23 mouse cellular contexts compared by ENCODE assay signal in genomic region chr10:93111412-93111811, GRCm38 (mm10). TPM values are rescaled to one million over a fixed set of nuclear protein-coding genes. Genes with fewer than 3 reads are reported as not detected.
A peak's percentile ranks its signal among the peaks of the same experiment; 100 is the strongest.
DNase-seq lines count a peak whose midpoint lies in the region; ATAC-seq and TF ChIP-seq lines count a peak whose summit lies in the region.
"Had no signal": no experiment of that assay in that cellular context is flagged by ENCODE, and none has a peak within 500 bp of the region (broad histone marks: within the 10 kb centered on the region; RNA-seq: fewer than 3 reads in every experiment).

No protein-coding gene starts in this region.

- H3K27me3 ChIP-seq in kidney, embryonic 16.5 days (ENCODE audit: insufficient read depth, low read length) = no peaks in the 10 kb centered on the region
- no peaks in the 10 kb centered on the region for H3K27me3 ChIP-seq in kidney, embryonic 15.5 days
- no peaks in the 10 kb centered on the region for H3K27me3 ChIP-seq in C2C12 (ENCODE audit: control insufficient read depth, insufficient read depth, insufficient read length)
- H3K27me3 ChIP-seq: CH12.LX; embryonic facial prominence, embryonic 13.5 days; forebrain, embryonic 15.5 days; heart, embryonic 12.5 days; hindbrain, embryonic 12.5 days; limb, embryonic 15.5 days; midbrain, embryonic 15.5 days had no signal

- no peak overlapping the region for H3ac ChIP-seq in C2C12 (ENCODE audit: control insufficient read depth, insufficient read length, low read depth)

- 57% methylated on average over 8 of the region's 8 CpGs for WGBS in kidney, embryonic 16.5 days
- WGBS in kidney, embryonic 15.5 days = 51% methylated on average over 8 of the region's 8 CpGs

- H3K9me3 ChIP-seq in kidney, embryonic 16.5 days (ENCODE audit: low read length) = no peaks in the 10 kb centered on the region
- no peaks in the 10 kb centered on the region for H3K9me3 ChIP-seq in kidney, embryonic 15.5 days (replicated peaks)
- H3K9me3 ChIP-seq: embryonic facial prominence, embryonic 13.5 days; forebrain, embryonic 15.5 days; heart, embryonic 12.5 days; hindbrain, embryonic 12.5 days; limb, embryonic 15.5 days; midbrain, embryonic 15.5 days had no signal

- TF ChIP-seq CTCF in C2C12 (IDR thresholded peaks at IDR 0.05; ENCODE audit: control insufficient read depth, insufficient read depth, insufficient read length) = no peak

- H3K36me3 ChIP-seq in kidney, embryonic 16.5 days (ENCODE audit: insufficient read depth, low read length) = no peaks in the 10 kb centered on the region
- no peaks in the 10 kb centered on the region for H3K36me3 ChIP-seq in kidney, embryonic 15.5 days
- no peaks in the 10 kb centered on the region for H3K36me3 ChIP-seq in C2C12 (ENCODE audit: control insufficient read depth, insufficient read depth)
- H3K36me3 ChIP-seq: embryonic facial prominence, embryonic 13.5 days; forebrain, embryonic 15.5 days; heart, embryonic 12.5 days; hindbrain, embryonic 12.5 days; limb, embryonic 15.5 days; midbrain, embryonic 15.5 days had no signal

- no peaks in the 10 kb centered on the region for H3K79me3 ChIP-seq in C2C12 (ENCODE audit: low read depth)

- no peak overlapping the region for H3K9ac ChIP-seq in kidney, embryonic 16.5 days (replicated peaks; ENCODE audit: low read length)
- no peak overlapping the region for H3K9ac ChIP-seq in kidney, embryonic 15.5 days
- H3K9ac ChIP-seq: embryonic facial prominence, embryonic 13.5 days; forebrain, embryonic 15.5 days; heart, embryonic 12.5 days; hindbrain, embryonic 12.5 days; limb, embryonic 15.5 days; liver, postnatal 0 days; midbrain, embryonic 15.5 days had no signal

- no peak overlapping the region for H3K27ac ChIP-seq in kidney, embryonic 16.5 days (ENCODE audit: low read length)
- H3K27ac ChIP-seq in kidney, embryonic 15.5 days = no peak overlapping the region
- H3K27ac ChIP-seq: embryonic facial prominence, embryonic 13.5 days; forebrain, embryonic 15.5 days; hindbrain, embryonic 12.5 days; limb, embryonic 15.5 days; midbrain, embryonic 15.5 days had no signal

- no peak overlapping the region for H3K4me2 ChIP-seq in kidney, embryonic 16.5 days (replicated peaks; ENCODE audit: low read depth, low read length)
- H3K4me2 ChIP-seq in kidney, embryonic 15.5 days = no peak overlapping the region
- H3K4me2 ChIP-seq: embryonic facial prominence, embryonic 13.5 days; forebrain, embryonic 15.5 days; heart, embryonic 12.5 days; hindbrain, embryonic 12.5 days; limb, embryonic 15.5 days; midbrain, embryonic 15.5 days had no signal

- ATAC-seq in kidney, embryonic 16.5 days (ENCODE audit: low FRiP score, low TSS enrichment) = 0 out of 2 replicates have a peak, but pooled peaks have one; percentile 19
- no peak for ATAC-seq in kidney, embryonic 15.5 days (replicated peaks; ENCODE audit: low FRiP score)
- ATAC-seq in granulocyte monocyte progenitor cell, adult 5-6 weeks (replicated peaks; ENCODE audit: poor library complexity, severe bottlenecking) = peak; percentile 93
- ATAC-seq: forebrain, embryonic 15.5 days; liver, postnatal 0 days; midbrain, embryonic 15.5 days had no signal

- no peaks in the 10 kb centered on the region for H3K79me2 ChIP-seq in C2C12 (ENCODE audit: control insufficient read depth, insufficient read depth)

- no peaks in the 10 kb centered on the region for H3K4me1 ChIP-seq in kidney, embryonic 16.5 days (ENCODE audit: insufficient read depth, low read length)
- no peaks in the 10 kb centered on the region for H3K4me1 ChIP-seq in kidney, embryonic 15.5 days
- H3K4me1 ChIP-seq: embryonic facial prominence, embryonic 13.5 days; forebrain, embryonic 15.5 days; heart, embryonic 12.5 days; hindbrain, embryonic 12.5 days; limb, embryonic 15.5 days; midbrain, embryonic 15.5 days had no signal

- peak; percentile 21 for DNase-seq in adrenal gland, postnatal 25 days
- no peak for DNase-seq in urinary bladder, postnatal 36 days (ENCODE audit: low spot score in 2 of 2)
- no peak for DNase-seq in ovary, adult 18-20 months (ENCODE audit: low spot score)
- DNase-seq in left cerebral cortex, adult 9 months (ENCODE audit: low spot score in 2 of 2) = no peak
- DNase-seq: cerebellum, adult 9-11 months; gastrocnemius, postnatal 25 days; heart, postnatal 14 days; kidney, adult 18-20 months; kidney, postnatal 14 days; liver, postnatal 0 days; retina, postnatal 1 day; thymus, postnatal 36 days had no signal

- H3K4me3 ChIP-seq in kidney, embryonic 16.5 days (ENCODE audit: low read length) = no peak overlapping the region
- H3K4me3 ChIP-seq in kidney, embryonic 15.5 days (replicated peaks) = no peak overlapping the region
- H3K4me3 ChIP-seq in C2C12 (ENCODE audit: insufficient read depth, poor library complexity, severe bottlenecking) = no peak overlapping the region
- H3K4me3 ChIP-seq: embryonic facial prominence, embryonic 13.5 days; forebrain, embryonic 15.5 days; heart, embryonic 12.5 days; hindbrain, embryonic 12.5 days; limb, embryonic 15.5 days; midbrain, embryonic 15.5 days had no signal

TF ChIP-seq in C2C12, 6 proteins besides CTCF, POLR2A, EP300 and RAD21:
- TF ChIP-seq MYOD1 (IDR thresholded peaks at IDR 0.05; ENCODE audit: control insufficient read depth, insufficient read length, low read depth) (peak; percentile 16), FOSL1 (IDR thresholded peaks at IDR 0.05; ENCODE audit: insufficient read depth, low read length, poor library complexity, severe bottlenecking) (no peak), MYOG (IDR thresholded peaks at IDR 0.05; ENCODE audit: control insufficient read depth, extremely low read depth, insufficient read length) (no peak), USF1 (IDR thresholded peaks at IDR 0.05; ENCODE audit: low read depth) (no peak)

RNA-seq across cellular contexts. Expression of gene Cfap54, which starts 30.0 kb away (rescaled TPM):
- polyA plus RNA-seq in kidney, embryonic 16.5 days (2015; fragmentation: Nextera tagmentation; extraction: Ambion mirVana) = 0.40 and 0.78 TPM in 2 replicates
- 0.53 and 0.86 TPM in 2 replicates for polyA plus RNA-seq in kidney, embryonic 15.5 days (2015; fragmentation: Nextera tagmentation; extraction: Ambion mirVana)
- 0.01 TPM for polyA plus RNA-seq in C2C12 (2012; fragmentation: generic; extraction: Trizol)
- 4.8 and 6.5 TPM in 2 replicates for total RNA-seq in adrenal gland, postnatal 25 days (2021)
- total RNA-seq in granulocyte monocyte progenitor cell, adult 5-6 weeks (2014; fragmentation: Nextera tagmentation) = 0.11 and 1.4 TPM in 2 replicates
- total RNA-seq in granulocyte monocyte progenitor cell, adult 5-6 weeks (2017) = 0.69 and 0.82 TPM in 2 replicates

RNA-seq across cellular contexts. Expression of gene Cdk17, which starts 49.3 kb away (rescaled TPM):
- polyA plus RNA-seq in kidney, embryonic 16.5 days (2015; fragmentation: Nextera tagmentation; extraction: Ambion mirVana) = 12.8 and 14.6 TPM in 2 replicates
- 16.7 and 17.2 TPM in 2 replicates for polyA plus RNA-seq in kidney, embryonic 15.5 days (2015; fragmentation: Nextera tagmentation; extraction: Ambion mirVana)
- 7.4 TPM for polyA plus RNA-seq in C2C12 (2012; fragmentation: generic; extraction: Trizol)
- 21.7 and 27.6 TPM in 2 replicates for total RNA-seq in adrenal gland, postnatal 25 days (2021)
- total RNA-seq in granulocyte monocyte progenitor cell, adult 5-6 weeks (2014; fragmentation: Nextera tagmentation) = 28.1 and 41.6 TPM in 2 replicates
- 36.3 and 40.0 TPM in 2 replicates for total RNA-seq in granulocyte monocyte progenitor cell, adult 5-6 weeks (2017)
